Mouse (Mus musculus) cerebellum, postnatal 25 days (tissue): Measurements from ENCODE around the gene Ate1.
A peak's percentile ranks its signal among the peaks of the same experiment; 100 is the strongest.
"Not testable (repeated sequence)": the region's sequence is repeated elsewhere in the genome, so short reads cannot be mapped to it uniquely, and the experiment has no call there.

Experiments
- DNase-seq, 2 experiments: peaks; one replicate each; pipeline ENCODE4 v3.0.0; 2021; ENCODE audit warnings: mixed read lengths in 2 of 2

The Ate1 gene

DNA sequence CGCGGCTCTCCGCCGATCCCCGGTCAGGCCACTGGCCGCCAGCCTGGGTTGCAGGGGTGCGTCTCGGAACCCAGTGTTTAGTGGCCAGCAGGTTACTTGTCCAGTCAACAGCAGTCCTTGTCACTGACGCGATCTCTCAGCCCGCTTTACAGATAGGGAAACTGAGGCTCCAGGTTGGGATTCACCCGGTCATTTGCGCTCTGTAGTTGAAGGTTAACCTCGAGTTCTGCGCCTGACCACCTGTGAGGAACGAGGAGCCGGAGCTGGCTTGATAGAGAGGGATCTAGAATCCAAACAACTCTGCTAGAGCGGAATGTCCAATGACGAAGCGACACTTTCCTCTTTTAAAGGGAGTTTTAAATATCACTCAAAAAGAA, at the start of gene Ate1:
TSS of gene Ate1 (minus strand) at position 321 of the 377 bp plus-strand sequence.
- DNase-seq, result no peak

DNA sequence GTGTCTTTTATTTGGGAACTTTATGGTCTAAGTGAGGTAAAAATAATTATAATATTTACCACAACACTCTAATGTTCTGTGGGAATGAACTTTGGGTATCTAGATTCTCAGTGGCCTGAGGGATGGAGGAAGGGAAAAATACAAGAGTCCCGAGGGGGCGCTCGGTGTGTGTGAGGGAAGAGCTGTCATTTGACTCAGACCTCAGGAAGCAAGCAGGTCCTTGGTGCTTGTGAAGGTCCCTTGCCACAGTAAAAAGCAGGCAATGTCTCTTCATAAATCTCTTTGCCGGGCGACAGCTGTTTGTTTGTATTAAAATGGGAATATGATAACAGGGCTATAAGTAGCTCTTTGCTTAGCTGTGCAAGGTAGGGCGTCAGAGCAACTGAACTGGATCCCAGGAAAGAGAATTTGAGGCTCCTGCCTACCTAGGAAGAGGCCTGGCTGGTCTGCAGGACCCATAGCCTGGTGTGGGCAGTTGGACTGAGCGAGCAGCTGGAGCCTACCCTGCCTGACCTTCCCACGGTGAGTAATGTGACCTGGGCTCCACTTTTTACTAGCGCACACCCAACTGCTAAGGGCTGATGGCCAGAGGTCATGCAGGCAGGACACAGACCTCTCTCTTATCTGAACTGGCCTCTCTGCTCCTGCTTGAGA, 48.7 kb upstream of the Ate1 start:
- DNase-seq, result no peak

DNA sequence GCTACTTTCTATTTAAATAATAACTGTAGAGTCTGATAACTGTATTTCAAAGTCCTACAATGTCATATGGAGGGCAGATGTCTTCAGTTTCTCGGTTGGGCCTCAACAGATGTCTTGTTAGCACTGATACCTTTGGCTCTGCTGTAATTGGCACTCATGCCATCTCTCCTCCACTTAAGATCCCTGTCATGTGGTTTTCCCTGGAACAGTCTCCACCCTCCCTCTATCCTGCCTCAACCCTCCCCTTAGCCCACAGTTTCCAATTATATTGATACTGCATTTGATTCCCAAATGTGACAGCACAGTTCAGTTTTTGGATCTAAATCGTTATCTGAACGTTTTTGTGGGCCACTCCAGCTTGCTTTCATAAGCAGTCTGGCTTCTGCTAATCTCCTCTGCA, 44.4 kb upstream of the Ate1 start:
- DNase-seq, result no peak

DNA sequence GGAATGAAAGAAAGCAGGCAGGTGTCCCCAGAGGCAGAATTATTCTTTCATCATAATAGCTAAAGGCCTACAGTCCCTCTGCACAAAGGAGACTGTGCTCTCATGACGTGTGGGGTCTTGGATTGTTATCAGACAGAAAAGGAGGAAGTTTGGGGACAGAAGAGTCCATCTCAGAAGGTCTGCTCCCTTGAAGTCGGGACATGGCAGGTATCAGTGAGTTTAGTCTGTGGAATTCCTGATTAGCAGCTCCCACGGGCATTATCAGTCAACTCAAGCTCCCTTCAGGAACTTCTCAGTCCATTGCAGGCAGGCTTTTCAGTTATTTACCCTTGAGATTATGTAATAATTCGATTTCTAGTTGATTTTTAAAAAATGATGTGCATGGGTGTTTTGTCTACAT, 43.7 kb upstream of the Ate1 start:
- no peak for DNase-seq

DNA sequence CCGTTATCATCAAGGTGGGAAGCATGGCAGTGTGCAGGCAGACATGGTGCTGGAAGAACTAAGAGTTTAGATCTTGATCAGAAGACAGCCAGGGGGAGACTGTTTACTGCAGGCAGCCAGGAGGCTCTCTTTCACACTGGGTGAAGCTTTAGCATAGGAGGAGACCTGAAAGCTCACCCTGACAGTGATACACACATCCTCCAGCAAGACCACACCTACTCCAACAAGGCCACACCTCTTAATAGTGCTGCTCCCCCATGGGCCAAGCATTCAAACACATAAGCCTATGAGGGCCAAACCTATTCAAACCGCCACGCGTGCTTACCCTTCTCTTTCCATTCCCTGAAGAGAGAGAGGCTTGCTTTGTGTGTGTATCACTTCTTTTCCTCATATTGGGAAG, 43.1 kb upstream of the Ate1 start:
- no peak for DNase-seq

DNA sequence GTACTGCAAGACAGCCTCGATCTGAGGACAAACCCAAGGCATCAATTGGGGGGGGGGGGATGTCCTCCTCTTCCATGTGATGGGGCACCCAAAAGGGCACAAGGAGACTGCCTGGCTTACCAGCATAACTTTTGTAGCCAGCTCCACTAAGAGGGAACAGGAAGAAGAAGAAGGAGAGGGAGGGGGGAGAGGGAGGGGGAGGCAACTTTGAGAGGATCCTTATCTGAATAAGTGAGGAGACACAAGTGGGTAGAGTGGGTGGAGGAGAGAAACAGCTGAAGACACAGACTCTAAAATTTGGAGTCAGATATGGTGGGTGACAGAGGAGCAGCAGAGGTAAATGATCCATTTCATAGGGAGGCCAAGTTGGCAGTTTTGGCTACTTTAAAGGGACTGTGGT, 40.8 kb upstream of the Ate1 start:
- no peak for DNase-seq

DNA sequence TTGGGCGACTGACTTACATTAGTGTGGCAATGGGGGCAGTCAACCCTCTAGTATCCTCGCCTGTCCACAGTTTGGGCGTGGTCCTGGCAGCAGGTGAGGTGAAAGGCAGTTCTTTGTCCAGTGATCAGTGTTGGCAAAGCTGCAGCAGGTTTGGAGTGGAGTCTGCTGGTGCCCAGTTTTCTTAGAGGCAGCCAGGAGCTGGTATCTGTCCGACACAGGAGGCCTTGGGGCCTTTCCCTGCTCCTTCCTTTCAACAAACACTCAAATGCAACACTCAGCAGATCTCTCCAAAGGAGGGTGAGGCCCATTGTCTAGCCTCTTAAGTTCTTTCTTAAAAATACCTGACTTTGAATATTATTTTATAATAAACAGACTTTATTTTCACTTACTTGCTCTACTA, 38.4 kb upstream of the Ate1 start:
- no peak for DNase-seq

DNA sequence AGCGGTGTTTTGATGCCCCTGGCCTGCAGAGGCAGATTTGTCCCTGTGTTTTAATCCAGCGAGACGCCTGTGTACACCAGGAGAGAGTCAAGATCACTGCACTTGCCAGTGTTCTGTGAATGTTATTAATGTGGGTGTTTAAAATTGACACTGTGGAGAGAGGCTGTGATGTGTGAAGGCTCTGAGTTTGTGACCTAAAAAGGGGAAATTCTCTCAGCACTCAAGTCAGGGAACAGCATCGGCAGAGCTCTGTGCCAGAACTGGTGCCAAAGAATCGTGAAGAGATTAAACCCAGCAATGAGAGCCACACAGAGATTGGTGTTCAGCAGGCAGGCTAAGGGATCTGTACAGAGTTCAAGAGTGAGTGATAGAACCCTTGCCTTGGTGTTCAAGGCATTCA, 35.4 kb upstream of the Ate1 start:
- peak in 1 of 2 experiments; percentile 19 for DNase-seq

DNA sequence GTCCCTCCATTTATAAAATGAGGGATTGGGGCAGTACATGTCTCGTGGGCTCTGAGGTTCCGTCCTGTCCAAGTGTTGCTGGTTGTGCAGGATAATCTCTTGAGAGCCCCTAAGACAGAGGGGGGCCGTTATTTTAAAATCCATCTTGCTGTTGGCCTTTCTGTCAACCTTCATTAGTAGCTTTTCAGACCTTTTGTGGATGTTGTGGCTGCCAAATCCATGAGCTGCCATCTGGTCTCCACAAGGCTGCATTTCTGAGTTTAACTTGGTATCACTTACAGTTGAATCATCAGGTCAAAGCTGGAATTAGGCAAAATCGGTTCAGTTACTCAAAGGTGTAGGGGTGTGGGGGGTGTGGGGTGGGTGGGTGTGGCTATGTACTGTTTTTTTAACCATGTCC, 33.2 kb upstream of the Ate1 start:
- peak; percentile 64 to 65 for DNase-seq

DNA sequence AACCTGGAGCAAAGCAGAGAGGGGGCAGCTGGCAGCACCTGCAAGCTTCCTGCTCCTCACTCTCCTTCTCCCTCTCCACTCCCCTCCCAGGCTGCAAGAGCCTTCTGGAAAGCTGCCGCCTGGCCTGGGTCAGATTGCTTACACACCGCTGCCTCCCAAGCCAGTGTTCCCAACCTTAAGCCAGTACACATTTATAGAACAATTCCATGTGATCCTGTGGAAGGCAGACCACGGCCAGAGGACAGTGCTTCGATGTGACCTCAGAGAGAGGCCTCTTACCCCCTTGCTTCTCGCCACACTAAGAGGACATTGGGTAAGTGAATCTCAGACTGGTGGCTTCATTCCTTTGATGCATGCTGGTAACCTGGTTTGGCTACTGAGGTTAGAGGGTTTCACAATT, 32.6 kb upstream of the Ate1 start:
- DNase-seq, result peak; percentile 77 to 84

DNA sequence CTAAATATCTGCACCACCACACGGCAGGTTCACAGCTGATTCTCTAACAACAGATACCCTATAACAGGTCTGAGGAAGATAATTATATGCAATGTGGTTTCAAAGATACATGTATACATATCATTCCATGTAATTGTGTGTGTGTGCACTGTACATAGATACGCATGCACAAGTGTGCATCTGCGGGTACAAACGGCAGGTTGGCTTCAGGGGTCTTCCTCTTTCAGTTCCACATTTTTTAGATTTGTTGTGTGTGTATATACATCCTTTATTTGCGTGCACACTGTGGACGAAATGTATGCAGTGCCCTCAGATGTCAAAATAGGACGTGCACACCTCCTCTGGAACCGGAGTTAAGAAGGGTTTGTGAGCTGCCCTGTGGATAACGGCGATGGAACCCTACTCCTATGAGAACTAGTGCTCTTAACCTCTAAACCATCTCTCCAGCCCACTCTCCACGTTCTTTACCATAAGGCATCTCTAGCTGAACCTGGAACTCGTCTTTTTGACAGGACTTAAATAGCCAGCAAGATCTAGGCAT, 27.5 kb upstream of the Ate1 start:
- DNase-seq, result no peak

DNA sequence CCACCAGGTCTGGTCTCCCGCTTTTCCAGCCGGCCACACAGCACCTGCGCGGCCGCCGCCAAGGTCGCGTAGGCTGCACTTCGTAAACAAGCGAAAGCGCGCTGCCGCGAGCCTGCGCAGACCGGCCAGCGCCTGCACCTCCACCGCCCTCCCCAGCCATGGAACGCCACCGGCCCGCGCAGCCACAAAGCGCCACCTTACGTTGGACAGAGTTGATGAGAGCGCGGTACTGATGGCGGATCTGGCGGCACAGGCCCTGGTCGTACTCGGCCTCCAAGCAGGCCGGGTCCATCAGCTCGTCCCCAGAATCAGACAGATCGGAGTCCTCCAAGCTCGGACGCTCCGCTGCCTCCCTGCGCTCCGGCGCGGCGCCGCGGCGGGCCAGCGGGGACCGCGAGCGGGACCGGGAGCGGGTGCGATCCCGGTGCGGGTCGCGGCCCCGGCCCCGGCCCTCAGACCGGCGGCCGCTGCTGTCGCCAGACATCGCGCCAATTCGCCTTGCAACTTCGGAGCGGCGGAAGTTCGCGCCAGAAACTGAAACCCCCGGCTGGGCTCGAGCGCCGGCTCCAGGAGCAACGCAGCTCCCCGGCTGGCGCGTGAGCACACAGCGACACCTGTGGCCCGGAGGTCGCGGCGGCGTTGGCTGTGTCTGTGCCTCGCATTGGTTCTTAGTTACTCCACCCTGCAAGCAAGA, 26.8 kb upstream of the Ate1 start:
- peak; percentile 95 to 97 for DNase-seq

DNA sequence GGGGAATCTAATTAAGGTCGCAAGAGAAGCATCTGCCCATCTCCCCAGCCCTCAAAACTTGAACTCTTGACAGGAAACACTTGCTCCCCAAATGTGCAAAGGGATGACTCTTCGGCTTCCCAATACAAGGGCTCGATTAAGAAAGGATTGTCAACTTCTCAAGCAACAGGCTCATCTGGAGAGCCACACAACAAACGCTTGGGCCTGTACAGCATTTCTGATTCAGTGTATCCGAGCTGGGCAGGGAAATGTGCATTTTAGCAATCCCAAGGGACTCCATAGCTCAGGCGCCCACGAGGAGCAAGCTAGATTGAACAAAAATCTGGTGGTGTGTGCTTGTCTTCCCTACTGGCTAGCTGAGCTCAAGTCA, 26.2 kb upstream of the Ate1 start:
- no peak for DNase-seq

DNA sequence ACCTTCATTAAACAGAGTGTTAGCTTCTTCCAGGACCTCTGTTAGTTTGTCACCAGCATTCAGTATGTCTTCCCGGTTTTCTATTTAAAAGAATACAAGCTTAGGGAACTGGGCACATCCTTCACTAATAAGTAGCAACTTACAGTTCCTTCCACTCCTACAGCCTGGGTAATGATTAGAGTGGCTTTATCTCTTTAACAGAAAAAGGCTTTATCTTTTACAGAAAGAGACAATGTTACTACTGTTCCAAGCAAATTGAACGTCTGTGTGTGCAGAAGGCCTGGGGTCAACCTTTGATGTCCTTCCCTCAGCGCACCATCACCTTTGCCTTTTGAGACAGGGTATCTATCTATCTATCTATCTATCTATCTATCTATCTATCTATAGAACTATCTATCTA, 25.7 kb upstream of the Ate1 start:
- no peak for DNase-seq

DNA sequence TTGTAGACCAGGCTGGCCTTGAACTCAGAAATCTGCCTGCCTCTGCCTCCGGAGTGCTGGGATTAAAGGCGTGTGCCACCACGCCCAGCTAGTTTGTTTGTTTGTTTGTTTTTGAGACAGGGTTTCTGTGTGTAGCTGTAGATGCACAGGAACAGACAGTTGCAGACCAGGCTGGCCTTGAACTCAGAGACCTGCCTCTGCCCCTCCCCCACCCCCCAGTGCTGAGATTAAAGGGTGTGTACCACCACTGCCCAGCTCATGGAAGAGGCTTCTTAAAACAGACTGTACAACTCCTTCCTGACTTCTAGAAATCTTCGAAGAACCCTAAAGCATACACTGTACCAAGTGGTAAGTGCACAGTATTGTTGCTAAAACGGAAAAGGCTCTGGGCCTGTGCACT, 25.2 kb upstream of the Ate1 start:
- DNase-seq, result no peak

DNA sequence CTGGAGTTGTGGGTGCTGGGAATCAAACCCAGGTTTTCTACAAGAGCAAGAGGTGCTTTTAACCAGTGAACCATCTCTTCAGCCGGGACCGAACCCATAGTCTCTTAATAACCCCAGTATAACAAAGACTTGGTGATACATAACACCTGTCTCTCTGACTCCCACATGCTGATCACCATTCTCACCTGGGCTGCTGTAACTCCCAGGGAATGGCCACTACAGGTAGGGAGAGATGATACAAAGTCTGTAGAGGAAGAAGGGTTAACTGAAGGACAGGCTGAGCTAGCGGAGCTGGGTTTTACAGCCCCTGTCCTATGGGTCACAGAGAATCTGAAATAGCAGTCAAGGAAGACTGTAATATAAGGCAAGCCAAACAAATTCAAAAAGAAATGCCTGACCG, 23.0 kb upstream of the Ate1 start:
- DNase-seq, result no peak

DNA sequence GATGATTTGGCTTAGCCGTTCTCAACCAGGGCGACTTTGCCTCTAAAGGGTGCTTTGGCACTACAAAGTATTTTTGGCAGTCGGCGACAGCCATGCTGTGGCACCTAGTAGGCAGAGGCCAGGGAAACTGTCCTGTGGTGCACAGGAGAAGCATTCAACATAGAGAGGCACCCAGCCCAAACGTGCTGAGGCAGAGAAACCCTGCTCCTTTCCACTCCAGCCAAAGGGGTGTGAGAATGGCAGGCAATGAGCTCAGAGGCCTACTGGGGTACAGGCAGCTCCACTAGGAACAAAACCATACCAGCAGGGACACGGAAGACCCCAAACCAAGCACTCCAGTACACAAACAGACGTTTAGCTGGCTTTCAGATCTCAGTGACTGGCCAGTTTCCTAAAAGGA, 20.0 kb upstream of the Ate1 start:
- DNase-seq, result no peak

DNA sequence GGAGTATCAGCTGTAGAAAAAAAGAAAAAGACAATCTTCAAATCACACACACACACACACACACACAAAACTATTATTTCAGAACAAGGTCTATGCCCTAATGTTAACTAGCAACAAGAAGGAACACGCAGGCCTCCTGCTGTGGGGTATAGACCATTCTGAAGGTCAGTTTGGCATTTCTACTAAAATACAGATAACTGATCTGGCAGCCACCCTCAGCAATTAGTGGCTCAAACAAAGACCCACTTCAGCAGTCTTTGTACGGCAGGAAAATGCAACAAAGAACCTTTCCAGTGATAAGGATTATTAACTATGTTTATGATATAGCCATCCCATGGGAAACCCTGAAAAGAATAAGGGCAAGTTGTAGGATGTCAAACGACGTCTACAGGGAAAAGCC, 16.9 kb upstream of the Ate1 start:
- DNase-seq, result no peak

DNA sequence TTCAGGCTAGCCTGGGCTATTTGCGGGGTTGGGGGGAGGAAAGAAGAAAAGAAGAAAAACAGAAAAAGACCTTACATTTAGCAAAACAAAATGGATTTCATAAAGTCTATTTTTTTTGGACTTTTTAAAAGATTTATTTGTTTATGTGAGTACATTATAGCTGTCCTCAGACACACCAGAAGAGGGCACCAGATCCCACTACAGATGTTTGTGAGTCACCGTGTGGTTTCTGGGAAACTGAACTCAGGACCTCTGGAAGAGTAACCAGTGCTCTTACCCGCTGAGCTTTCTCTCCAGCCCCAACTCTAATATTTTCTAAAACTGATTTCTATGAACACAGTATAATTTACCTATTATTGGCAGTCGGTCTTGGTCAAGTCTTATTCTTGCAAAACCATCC, 15.0 kb upstream of the Ate1 start:
- DNase-seq, result no peak

DNA sequence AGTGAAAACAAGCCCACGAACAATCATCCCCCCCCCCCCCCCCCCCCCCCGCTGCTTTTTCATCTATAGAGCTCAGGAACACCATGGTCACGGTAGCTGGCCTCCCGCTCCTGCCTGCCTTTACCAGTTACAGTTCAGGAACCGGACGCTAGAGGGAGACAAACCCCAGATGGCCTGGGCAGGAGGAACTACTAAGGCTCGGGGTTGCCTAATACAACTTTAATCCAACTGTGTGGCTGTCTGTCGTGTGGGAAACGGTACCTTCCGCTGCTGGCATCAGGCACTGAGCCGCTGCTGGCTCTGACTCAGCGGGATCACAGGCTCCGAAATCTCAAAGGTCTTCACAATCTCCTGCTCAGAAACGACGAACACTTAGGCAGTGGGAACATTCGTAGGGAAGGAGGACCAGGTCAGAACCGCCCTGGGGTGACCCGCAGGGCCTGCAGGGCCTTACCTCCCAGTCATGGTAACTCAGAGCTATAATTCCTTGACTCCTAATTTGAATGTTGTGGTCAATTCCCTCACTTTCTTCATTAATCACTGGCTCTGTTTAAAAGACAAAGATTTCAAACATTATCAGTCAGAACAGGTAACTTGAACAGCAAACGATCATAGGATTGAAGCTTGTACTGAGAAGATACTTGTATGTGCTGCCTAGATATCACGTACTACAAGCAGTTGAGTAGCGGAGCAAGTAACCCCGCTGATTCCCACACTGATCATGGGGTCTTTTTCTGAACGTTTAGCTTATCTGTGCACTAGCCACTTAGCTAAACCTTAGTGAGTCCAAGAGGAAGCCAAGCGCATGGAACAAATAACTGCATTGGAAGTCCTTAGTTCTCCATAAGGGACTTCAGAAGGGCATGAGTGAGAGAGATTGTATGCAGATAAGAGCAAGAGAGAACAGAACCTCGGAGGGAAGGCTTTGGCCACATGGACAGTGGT, 13.4 kb upstream of the Ate1 start:
- DNase-seq, result peak; percentile 89 to 95

DNA sequence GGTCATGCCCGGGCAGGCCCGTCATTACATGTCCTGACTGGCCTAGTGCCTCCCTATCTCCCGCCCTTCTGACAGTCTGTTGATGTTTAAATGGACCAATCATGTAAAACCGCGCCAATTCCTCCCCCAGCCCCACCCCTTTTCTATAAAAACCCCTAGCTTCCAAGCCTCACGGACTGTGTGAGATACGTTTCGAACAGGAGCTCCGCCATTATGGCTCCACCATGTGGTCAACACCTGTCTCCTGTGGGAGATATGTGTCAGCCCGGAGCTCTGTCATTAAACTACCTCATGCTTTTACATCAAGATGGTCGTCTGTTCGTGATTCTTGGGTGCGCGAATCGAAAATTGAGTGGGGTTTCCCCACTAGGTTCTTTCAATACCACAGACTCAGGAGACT, 11.0 kb upstream of the Ate1 start:
- not testable (repeated sequence) for DNase-seq

DNA sequence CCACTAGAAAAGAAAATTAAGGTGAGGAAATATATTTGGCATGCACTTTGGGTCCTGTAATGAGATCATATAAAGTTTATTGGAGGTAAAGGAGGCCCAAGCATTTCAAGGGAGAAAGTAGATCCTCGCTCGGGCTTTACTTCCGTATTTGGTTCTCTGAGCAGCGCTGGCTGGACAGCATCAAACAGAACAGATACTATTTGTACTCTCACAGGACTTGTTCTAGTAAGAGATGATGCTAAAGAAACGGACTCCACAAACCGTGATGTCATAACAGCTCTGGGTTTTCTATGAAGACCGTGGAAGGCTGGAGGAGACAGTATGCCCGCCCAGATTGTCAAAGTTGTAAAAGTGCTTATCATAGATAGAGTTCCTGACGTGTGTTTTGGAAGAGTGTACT, 7.1 kb upstream of the Ate1 start:
- DNase-seq, result no peak

DNA sequence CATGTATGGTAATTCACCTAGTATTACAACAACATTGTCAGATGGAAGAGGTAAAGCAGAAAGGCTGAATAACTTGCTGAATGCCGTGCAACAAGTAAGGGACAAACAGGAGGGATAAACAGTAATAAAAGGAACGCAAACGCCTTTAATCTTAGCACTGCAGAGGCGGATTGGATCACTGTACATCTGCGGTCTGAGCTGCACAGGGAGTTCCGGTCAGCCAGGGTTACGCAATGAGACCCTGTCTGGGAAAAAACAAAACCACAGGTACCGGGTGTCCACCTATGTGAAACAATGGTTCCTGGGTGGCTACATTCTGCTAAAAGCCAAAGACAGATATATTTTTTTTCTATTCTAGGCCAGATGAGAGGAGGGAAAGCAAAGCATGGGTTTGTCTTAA, 3.3 kb upstream of the Ate1 start:
- DNase-seq, result no peak
